Mouse (Mus musculus) stomach, postnatal 0 days (tissue): Measurements from ENCODE around the gene Mtus2.

Experiments used
- CTCF ChIP-seq: IDR thresholded peaks from 2 replicates; pipeline ENCODE4 v1.5.1; 2016; ENCODE audit warnings: antibody characterized with exemption, low read depth, mild to moderate bottlenecking, moderate library complexity
- EP300 ChIP-seq: optimal IDR thresholded peaks from 2 replicates; pipeline ENCODE3; 2016; ENCODE audit warnings: antibody characterized with exemption

GRCm38 (mm10) chr5:148289951-148290350 is 332.8 kb downstream of the Mtus2 start:
- no peak for TF ChIP-seq CTCF
- TF ChIP-seq EP300, result no peak
